Mouse (Mus musculus) stomach, embryonic 15.5 days (tissue): ENCODE data around the gene Zic1. TPM values are rescaled to one million over a fixed set of nuclear protein-coding genes. Genes with fewer than 3 reads are reported as not detected.

Experiments
- ATAC-seq: fragments of 200-750 bp; cut with Nextera tagmentation; 2 replicates; pipeline ENCODE4 v1.8.0; 2017; ENCODE audit warnings: low read depth, moderate number of reproducible peaks, moderate TSS enrichment; ENCODE audit not compliant: insufficient read depth, low FRiP score
- H3K27ac ChIP-seq: fragments of 300-500 bp; sonication (generic); 2 replicates; pipeline ENCODE4 v1.5.1; 2015; ENCODE audit warnings: mild to moderate bottlenecking, inconsistent platforms
- H3K27me3 ChIP-seq: fragments of 300-500 bp; sonication (generic); replicated peaks from 2 replicates; pipeline ENCODE4 v1.6.1; 2015; ENCODE audit warnings: inconsistent platforms
- H3K36me3 ChIP-seq: fragments of 300-500 bp; sonication (generic); 2 replicates; pipeline ENCODE4 v1.6.1; 2015; ENCODE audit warnings: inconsistent platforms
- H3K4me1 ChIP-seq: fragments of 300-500 bp; sonication (generic); 2 replicates; pipeline ENCODE4 v1.6.1; 2015; ENCODE audit warnings: inconsistent platforms
- H3K4me2 ChIP-seq: fragments of 300-500 bp; sonication (generic); 2 replicates; pipeline ENCODE4 v1.6.1; 2015; ENCODE audit warnings: mild to moderate bottlenecking, inconsistent platforms
- H3K4me3 ChIP-seq: fragments of 300-500 bp; sonication (generic); replicated peaks from 2 replicates; pipeline ENCODE4 v1.5.1; 2015; ENCODE audit warnings: inconsistent platforms
- H3K9ac ChIP-seq: fragments of 300-500 bp; sonication (generic); 2 replicates; pipeline ENCODE4 v1.6.1; 2015; ENCODE audit warnings: inconsistent platforms
- H3K9me3 ChIP-seq: fragments of 300-500 bp; sonication (generic); 2 replicates; pipeline ENCODE4 v1.6.1; 2016; ENCODE audit warnings: inconsistent platforms
- WGBS: fragments of 180-500 bp; shearing (Covaris S2); methylation state at CpG from one replicate; pipeline ENCODE4 v1.1.7; 2015; 5-methylcytosine and 5-hydroxymethylcytosine counted together
- polyA plus RNA-seq: library from polyadenylated mRNA; unstranded; fragments of >200 nt; fragmentation: Nextera tagmentation; extraction: Ambion mirVana; gene quantifications from 2 replicates; pipeline ENCODE4 v1.2.1, GENCODE M21; 2015

Zic1 gene
- polyA plus RNA-seq, 1 experiment from 2014 or later = 0.04 TPM

DNA sequence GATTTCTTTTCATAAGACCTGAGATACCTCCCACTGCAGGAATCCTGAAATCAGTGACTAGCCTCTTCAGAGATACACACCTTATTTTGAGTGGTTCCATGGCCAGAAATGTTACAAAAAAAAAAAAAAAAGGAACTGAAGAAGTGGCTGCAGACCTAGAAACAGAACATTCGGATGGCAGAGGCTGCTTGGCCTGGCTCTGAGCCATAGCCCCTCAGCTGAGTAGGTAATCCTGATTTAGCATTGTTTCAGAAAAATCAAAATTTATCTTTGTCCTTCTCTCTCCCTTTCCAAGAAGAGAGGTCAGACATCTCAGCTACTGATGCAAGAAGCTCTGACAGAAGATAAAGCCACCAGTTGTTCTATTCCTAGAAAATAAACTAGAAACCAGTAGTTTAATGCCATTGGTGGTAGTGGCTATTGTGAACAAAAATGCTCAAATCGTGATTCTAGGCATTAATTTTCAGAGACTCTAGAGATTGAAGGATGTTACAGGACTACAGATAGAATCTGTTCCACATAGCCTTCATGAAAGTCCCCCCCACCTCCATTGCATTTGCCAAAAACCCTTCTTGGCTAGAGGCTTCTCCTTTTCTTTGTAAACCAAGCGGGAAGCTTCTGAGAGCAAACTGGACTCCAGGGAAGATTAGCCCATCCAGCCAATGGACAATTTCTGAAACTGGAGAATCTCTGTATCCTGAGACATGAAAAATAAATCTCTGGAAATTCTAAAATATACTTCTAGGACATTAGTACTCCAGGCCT, 8.4 kb upstream of the Zic1 start:
- ATAC-seq = no peak
- 27% methylated on average over 3 of the region's 3 CpGs for WGBS

DNA sequence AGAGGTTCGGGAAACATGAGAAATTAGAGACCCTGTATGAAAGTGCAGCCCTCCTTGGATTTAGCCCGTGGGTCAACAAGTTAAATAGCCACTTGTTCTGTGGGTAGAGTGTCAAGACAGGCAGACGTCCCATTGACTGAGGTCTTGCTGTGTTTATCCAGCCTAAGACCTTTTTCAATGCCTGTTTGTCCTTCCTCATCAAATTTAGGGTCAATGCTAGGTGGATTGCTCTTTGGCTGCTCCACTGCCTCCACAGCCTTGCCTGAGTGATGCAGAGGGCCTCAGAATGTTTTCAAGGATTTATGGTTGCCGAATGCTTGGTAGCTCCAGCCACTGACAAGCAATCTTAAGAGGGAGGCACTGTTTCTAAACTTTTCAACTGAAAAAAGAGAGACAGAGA, 6.0 kb upstream of the Zic1 start:
- Histone ChIP-seq H3K4me1 (no peaks in the 10 kb centered on the region), H3K4me2 (no peak overlapping the region), H3K4me3 (no peak overlapping the region), H3K9ac (no peak overlapping the region), H3K36me3 (no peaks in the 10 kb centered on the region), H3K9me3 (no peaks in the 10 kb centered on the region), H3K27me3 (peaks cover 86% of the 10 kb centered on the region), H3K27ac (no peak overlapping the region)
- no peak for ATAC-seq
- 9% methylated on average over 4 of the region's 4 CpGs for WGBS

More for the DNA sequence above, 8.4 kb upstream of the Zic1 start:
- no peaks in the 10 kb centered on the region for H3K4me1 ChIP-seq
- H3K4me3 ChIP-seq = no peak overlapping the region
- no peak overlapping the region for H3K27ac ChIP-seq
- H3K9ac ChIP-seq = no peak overlapping the region
- H3K36me3 ChIP-seq = no peaks in the 10 kb centered on the region
- peaks cover 91% of the 10 kb centered on the region for H3K27me3 ChIP-seq
- H3K4me2 ChIP-seq = no peak overlapping the region
- no peaks in the 10 kb centered on the region for H3K9me3 ChIP-seq

DNA sequence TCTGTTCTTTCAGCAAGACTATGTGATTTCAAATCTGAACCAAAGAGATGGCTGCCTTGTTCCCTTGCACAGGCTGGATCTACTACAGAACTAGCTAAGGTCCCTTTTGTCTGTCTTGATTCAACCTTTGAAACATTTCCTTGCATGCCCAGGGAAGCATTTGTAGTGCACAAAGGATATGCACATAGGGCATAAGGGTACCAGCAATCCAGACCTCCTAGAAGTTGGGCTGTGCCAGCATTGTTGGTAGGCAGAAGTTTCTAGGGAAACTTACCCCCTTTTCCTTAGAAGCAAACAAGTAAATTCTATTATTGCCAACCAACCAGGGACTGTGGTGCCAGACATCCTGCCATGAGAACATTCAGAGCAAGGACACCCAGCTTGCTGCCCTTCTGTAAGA, 5.4 kb upstream of the Zic1 start:
- no peak overlapping the region for H3K4me2 ChIP-seq
- no peaks in the 10 kb centered on the region for H3K9me3 ChIP-seq
- H3K4me1 ChIP-seq = no peaks in the 10 kb centered on the region
- no peak overlapping the region for H3K27ac ChIP-seq
- H3K4me3 ChIP-seq = no peak overlapping the region
- peaks cover 84% of the 10 kb centered on the region for H3K27me3 ChIP-seq
- H3K36me3 ChIP-seq = no peaks in the 10 kb centered on the region
- H3K9ac ChIP-seq = no peak overlapping the region
- no peak for ATAC-seq

DNA sequence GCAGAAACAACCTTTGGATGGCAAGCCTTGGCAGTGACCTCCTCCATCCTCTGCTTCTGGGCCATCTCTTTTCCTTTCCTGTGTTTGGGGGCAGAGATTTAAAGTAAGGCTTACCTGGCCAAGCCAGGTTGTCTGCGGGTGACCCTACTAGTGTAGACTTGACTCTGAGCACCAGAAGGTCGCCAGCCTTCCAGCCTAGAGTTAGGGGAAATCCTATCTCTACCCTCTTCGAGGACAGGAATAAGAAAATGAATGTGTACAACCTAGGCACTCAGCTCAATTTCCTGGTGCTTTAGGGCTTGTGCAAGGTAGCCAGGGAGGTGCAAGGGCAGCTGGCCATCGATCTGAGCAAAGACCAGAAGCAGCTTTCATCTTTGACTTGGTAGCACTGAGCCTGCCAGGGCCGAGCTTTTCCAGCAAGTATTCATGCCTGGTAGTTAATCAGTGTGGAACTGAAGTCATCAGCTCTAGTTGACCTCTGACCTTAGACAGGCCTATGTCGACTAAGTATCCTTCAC, 4.6 kb upstream of the Zic1 start:
- H3K27me3 ChIP-seq = peaks cover 82% of the 10 kb centered on the region
- H3K4me2 ChIP-seq = no peak overlapping the region
- no peaks in the 10 kb centered on the region for H3K4me1 ChIP-seq
- H3K27ac ChIP-seq = no peak overlapping the region
- ATAC-seq = no peak
- H3K36me3 ChIP-seq = no peaks in the 10 kb centered on the region
- no peaks in the 10 kb centered on the region for H3K9me3 ChIP-seq
- no peak overlapping the region for H3K9ac ChIP-seq
- 16% methylated on average over 6 of the region's 6 CpGs for WGBS
- no peak overlapping the region for H3K4me3 ChIP-seq

DNA sequence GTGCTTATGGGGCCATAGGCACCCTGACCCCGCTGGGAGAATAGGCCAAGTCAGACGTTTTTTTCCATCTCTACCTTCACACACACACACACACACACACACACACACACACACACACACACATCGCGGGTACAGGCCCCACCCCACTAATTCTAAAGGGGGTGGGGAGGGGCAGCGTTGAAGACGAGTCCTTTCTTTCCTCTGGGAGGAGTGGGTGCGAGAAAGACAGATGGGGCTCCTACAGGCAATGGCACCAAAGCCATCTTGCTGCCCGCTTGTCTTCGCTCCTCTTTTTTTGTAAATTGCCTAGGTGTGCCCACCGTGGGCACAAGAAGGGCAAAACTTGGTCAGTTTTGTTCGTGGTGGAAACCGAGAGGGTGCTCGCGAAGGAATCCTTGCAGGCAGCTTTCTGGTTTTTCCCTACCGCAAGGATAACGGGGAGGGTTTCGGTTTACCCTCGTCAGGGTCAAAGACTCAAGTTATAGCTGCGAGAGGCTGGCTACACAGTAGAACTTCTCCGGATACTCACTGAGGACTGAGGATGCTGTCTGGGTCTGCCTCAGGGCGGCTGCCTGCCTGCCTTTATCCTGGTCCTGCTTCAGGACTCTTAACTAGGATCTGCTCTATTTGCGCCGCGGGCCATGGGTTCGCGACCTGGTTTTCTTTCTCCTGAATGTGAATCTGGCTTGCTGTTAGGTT, 3.8 kb upstream of the Zic1 start:
- peaks cover 7% of the 10 kb centered on the region for H3K4me1 ChIP-seq
- no peak overlapping the region for H3K9ac ChIP-seq
- no peak for ATAC-seq
- H3K4me3 ChIP-seq = no peak overlapping the region
- H3K27ac ChIP-seq = no peak overlapping the region
- no peaks in the 10 kb centered on the region for H3K9me3 ChIP-seq
- no peak overlapping the region for H3K4me2 ChIP-seq
- H3K36me3 ChIP-seq = no peaks in the 10 kb centered on the region
- 3% methylated on average over 26 of the region's 26 CpGs for WGBS
- H3K27me3 ChIP-seq = peaks cover 84% of the 10 kb centered on the region

DNA sequence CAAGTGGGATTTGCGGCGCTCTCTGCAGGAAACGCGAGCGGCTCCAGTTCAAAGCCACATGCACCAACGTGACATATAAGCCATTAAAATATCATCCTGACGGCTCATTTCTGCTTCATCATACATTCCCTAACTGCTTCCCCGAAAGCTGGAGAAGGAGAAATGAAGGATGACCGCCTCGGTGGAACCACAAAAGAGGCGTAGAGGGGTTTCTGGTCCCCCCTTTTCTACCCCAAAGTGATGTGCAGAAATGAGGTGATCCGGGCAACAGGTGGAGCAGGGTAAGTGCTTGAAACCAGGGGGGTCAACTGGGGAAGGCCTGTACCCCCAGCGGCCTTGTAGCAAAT, 3.3 kb upstream of the Zic1 start:
- Histone ChIP-seq H3K27me3 (peaks cover 85% of the 10 kb centered on the region), H3K4me2 (no peak overlapping the region), H3K36me3 (no peaks in the 10 kb centered on the region), H3K4me3 (no peak overlapping the region), H3K27ac (no peak overlapping the region), H3K9ac (no peak overlapping the region), H3K4me1 (peaks cover 9% of the 10 kb centered on the region), H3K9me3 (no peaks in the 10 kb centered on the region)
- 4% methylated on average over 13 of the region's 13 CpGs for WGBS
- no peak for ATAC-seq

DNA sequence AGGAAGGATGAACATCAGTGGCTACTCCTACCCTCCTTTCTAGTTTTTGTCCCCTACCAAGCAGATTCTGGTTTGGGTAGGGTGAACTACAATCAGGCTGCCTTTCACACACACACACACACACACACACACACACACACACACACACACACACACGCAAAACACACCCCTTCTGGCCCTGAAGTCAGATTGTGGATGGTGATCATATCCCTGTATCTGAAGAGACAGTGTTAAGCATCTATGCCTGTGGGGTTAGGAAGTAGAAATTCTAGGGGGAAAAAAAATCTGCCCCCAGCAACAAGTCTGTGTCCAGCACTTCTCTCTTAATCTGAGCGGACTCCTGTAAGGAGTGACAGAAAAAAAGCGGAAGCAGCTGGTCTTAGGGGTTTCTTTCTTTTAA, 2.5 kb upstream of the Zic1 start:
- peaks cover 9% of the 10 kb centered on the region for H3K4me1 ChIP-seq
- WGBS = 4% methylated on average over 3 of the region's 3 CpGs
- no peak overlapping the region for H3K4me3 ChIP-seq
- H3K4me2 ChIP-seq = no peak overlapping the region
- H3K36me3 ChIP-seq = no peaks in the 10 kb centered on the region
- H3K9me3 ChIP-seq = no peaks in the 10 kb centered on the region
- H3K27ac ChIP-seq = no peak overlapping the region
- H3K27me3 ChIP-seq = peaks cover 89% of the 10 kb centered on the region
- no peak overlapping the region for H3K9ac ChIP-seq
- no peak for ATAC-seq

DNA sequence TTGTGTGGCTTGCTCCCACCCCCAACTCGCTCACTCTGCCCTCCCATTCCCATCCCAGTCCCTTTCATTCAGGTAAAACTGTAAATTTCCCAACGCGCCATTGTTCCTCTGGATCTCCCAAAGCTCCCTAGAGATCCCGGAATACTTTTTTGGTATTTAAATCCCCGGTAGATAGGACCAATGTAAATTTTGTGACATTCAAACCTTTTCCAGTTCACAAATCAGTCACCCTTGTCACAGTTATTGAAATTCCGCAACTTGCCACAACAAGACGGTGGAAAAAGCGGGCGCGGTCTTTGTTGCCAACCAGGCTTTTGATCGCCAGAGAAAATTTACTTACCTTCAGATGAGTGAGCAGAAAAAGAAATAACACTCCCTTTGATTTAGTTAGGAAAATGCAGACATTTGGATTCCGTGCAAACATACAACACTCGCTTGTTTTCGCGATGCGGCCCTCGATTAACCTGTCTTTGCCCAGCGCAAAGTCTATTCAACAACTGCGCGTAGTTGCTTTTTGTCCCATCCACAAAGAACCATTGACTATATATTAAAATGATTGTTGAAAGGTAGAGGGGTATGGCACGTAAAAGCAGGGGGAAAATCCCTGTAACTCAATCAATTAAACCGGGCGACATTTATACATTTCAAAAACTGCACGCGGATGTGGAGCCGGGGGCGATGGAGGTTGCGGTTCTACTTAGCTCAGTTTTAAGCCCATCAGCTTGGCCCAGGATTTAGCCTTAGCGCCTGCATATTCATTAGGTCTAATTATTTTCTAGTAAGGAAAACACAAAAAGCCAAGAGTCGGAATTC, 1.6 kb upstream of the Zic1 start:
- 3% methylated on average over 30 of the region's 30 CpGs for WGBS
- Histone ChIP-seq H3K4me3 (no peak overlapping the region), H3K27me3 (peaks cover 88% of the 10 kb centered on the region), H3K36me3 (no peaks in the 10 kb centered on the region), H3K4me2 (no peak overlapping the region), H3K4me1 (peaks cover 11% of the 10 kb centered on the region), H3K9ac (no peak overlapping the region), H3K9me3 (no peaks in the 10 kb centered on the region), H3K27ac (no peak overlapping the region)
- no peak for ATAC-seq

DNA sequence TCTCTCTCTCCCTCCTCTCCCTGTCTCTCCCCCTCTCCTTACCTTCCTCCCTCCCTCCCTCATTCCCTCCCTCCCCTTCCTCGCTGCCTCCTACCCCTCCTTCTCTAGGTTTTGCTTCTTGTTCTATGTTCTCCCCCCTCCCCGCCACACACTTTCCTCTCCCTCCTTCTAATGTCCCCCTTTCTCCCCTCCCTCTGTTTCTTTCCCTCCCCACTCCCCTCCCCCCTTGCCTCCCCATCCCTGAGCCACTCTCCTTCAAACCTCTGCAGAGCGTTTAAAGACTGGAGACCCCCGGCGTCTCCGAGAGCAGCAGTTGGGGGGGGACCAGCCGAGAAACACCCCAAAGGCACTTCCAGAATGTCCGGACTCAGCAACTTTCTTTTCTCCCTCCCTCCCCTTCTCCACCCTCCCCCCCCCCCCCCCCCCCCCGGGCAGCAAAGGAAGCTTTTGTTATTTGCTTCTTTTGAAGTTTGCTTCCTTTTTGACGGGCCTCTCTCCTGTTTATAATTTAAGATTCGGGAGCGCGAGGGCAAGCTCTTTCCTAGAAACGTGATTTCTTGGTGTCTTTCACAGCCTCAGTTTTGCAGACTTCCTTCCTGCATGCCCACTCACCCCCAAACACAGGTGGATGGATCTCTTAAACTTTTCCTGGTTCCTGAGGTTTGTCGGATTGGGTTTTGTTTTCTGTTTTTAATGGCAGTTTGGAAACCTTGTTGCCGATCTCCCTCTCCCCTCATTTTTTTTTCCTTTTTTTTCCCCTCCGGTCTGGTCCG, 802 bp upstream of the Zic1 start:
- WGBS = under 1% methylated on average over 18 of the region's 18 CpGs
- H3K27me3 ChIP-seq = peaks cover 88% of the 10 kb centered on the region

DNA sequence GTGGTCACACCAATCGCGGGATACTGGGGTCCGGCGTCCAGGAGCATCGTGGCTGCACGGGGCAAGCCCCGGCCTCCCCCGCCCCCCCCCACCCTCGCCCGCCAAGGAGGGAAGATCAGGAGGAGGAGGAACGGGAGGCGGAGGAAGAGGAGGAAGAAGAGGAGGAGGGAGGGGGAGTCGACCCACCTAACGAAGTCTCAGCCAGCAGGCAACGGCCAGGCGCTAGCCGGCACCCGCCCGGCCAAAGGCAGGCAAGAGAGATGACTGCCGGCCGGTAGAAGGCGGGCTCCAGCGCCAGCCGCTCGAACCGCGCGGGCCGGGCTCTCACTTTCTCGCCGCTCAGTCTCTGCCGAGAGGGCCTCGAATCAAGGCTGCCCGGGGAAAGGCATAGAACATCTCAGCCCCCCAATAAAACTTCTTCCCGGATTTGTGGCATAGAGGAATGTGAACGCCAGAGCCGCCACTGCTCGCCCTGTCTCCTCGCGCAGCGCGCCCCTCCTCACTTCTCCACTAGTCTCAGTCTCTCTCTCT, 574 bp downstream of the Zic1 start:
- 1% methylated on average over 42 of the region's 42 CpGs for WGBS
- Histone ChIP-seq H3K4me2 (peak overlapping the region; percentile 44), H3K4me3 (peak overlapping the region; percentile 24), H3K4me1 (peaks cover 15% of the 10 kb centered on the region), H3K9me3 (no peaks in the 10 kb centered on the region), H3K36me3 (no peaks in the 10 kb centered on the region), H3K27ac (no peak overlapping the region), H3K27me3 (peaks cover 84% of the 10 kb centered on the region), H3K9ac (no peak overlapping the region)
- ATAC-seq = peak; percentile 50; the same call in 1 of the 2 replicates

More for the DNA sequence above, 802 bp upstream of the Zic1 start:
- Histone ChIP-seq H3K4me2 (no peak overlapping the region), H3K36me3 (no peaks in the 10 kb centered on the region), H3K4me3 (no peak overlapping the region), H3K4me1 (peaks cover 15% of the 10 kb centered on the region), H3K27ac (no peak overlapping the region), H3K9me3 (no peaks in the 10 kb centered on the region), H3K9ac (no peak overlapping the region)
- ATAC-seq = no peak
